Comparison of ENCODE assay signal across 8 mouse cellular contexts in the genomic region with DNA sequence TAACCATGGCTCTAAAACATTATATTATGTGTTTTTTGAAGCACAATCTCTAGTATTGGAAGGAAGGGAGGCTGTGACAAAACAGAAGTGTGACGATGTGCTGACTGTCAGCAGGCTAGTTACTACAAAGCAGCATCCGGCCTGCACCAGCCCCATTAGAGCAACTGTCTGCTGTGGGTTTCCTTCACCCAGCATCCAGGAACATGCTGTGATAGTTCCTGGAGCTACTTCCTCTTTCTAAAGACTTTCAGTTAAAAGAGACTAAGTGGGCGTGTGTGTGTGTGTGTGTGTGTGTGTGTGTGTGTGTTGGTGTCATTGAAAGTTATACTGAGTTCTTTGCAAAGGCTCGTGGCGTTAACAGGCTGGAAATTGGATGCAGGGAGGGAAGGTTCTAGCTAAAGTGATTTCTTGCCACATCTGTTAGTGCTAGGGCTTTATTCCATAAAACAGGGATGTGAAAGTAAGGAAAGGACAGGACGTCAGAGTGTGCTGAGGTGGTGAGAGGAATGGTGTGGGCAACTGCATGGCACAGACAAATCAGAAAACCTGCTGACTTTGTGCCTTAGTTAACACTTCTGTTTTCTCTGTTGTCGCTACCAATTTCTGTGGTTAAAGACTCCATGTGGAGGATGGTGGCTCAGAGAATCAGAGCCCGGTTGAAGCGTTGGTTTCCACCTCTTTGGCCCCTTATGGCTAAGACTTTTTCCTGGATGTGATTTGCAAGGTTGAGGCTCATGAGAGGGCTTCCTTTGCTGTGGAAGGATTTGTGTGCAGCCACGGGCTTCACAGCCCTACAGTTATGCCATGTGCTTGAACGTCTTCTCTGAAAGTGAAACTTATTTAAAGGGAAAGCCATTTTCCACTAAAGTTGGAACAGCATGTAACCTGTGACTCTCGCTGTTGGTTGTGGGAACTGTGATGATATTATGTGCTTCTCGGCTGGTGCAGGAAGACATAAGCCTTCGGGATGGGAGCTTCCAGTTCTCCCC.
DNase-seq lines count a peak whose midpoint lies in the region; ATAC-seq and TF ChIP-seq lines count a peak whose summit lies in the region.

No protein-coding gene starts in this region.

- no peak overlapping the region for H3K27ac ChIP-seq in liver, embryonic 12.5 days
- H3K27ac ChIP-seq in neural tube, embryonic 15.5 days (replicated peaks) = no peak overlapping the region
- H3K27ac ChIP-seq in forebrain, postnatal 0 days (ENCODE audit: low read depth, low read length) = no peak overlapping the region

- H3K4me3 ChIP-seq in liver, embryonic 12.5 days = no peak overlapping the region
- H3K4me3 ChIP-seq in neural tube, embryonic 15.5 days (replicated peaks) = no peak overlapping the region
- H3K4me3 ChIP-seq in forebrain, postnatal 0 days (ENCODE audit: low read depth, low read length) = no peak overlapping the region

- TF ChIP-seq CTCF in forebrain, postnatal 0 days (IDR thresholded peaks at IDR 0.05; ENCODE audit: low read depth) = no peak

- no peaks in the 10 kb centered on the region for H3K4me1 ChIP-seq in liver, embryonic 12.5 days
- peaks cover 8% of the 10 kb centered on the region; the same call in 1 of the 2 replicates for H3K4me1 ChIP-seq in neural tube, embryonic 15.5 days
- no peaks in the 10 kb centered on the region for H3K4me1 ChIP-seq in forebrain, postnatal 0 days (ENCODE audit: insufficient read depth)

- no peaks in the 10 kb centered on the region for H3K36me3 ChIP-seq in liver, embryonic 12.5 days
- H3K36me3 ChIP-seq in neural tube, embryonic 15.5 days = no peaks in the 10 kb centered on the region
- H3K36me3 ChIP-seq in forebrain, postnatal 0 days (ENCODE audit: insufficient read depth) = no peaks in the 10 kb centered on the region

- H3K4me2 ChIP-seq in liver, embryonic 12.5 days = peak overlapping the region; percentile 8
- no peak overlapping the region for H3K4me2 ChIP-seq in neural tube, embryonic 15.5 days
- H3K4me2 ChIP-seq in forebrain, postnatal 0 days (ENCODE audit: low read depth) = no peak overlapping the region

- DNase-seq in left cerebral cortex, adult 11 months (ENCODE audit: low spot score) = peak; percentile 28
- DNase-seq in left cerebral cortex, postnatal 4 days = no peak
- peak; percentile 23 to 30 for DNase-seq in heart, postnatal 10 days
- peak; percentile 5 for DNase-seq in right cerebral cortex, postnatal 25 days
- DNase-seq in forebrain, postnatal 0 days = no peak
- DNase-seq in testis, postnatal 10 days (ENCODE audit: low spot score) = no peak

- H3K27me3 ChIP-seq in liver, embryonic 12.5 days (replicated peaks) = no peaks in the 10 kb centered on the region
- no peaks in the 10 kb centered on the region for H3K27me3 ChIP-seq in neural tube, embryonic 15.5 days (replicated peaks)
- no peaks in the 10 kb centered on the region for H3K27me3 ChIP-seq in forebrain, postnatal 0 days (ENCODE audit: insufficient read depth, low read length)

- H3K9ac ChIP-seq in liver, embryonic 12.5 days = no peak overlapping the region
- H3K9ac ChIP-seq in neural tube, embryonic 15.5 days (replicated peaks) = no peak overlapping the region
- no peak overlapping the region for H3K9ac ChIP-seq in forebrain, postnatal 0 days

- 29% methylated on average over 14 of the region's 14 CpGs for WGBS in liver, embryonic 12.5 days (ENCODE audit: insufficient replicate concordance)
- WGBS in neural tube, embryonic 15.5 days = 77% methylated on average over 14 of the region's 14 CpGs
- whole genome bisulfite sequencing in forebrain, postnatal 0 days = 77% methylated on average over 14 of the region's 14 CpGs

- H3K9me3 ChIP-seq in liver, embryonic 12.5 days (replicated peaks) = no peaks in the 10 kb centered on the region
- no peaks in the 10 kb centered on the region for H3K9me3 ChIP-seq in neural tube, embryonic 15.5 days (replicated peaks)
- no peaks in the 10 kb centered on the region for H3K9me3 ChIP-seq in forebrain, postnatal 0 days (ENCODE audit: low read length)

- intact Hi-C loops in left cerebral cortex, postnatal 4 days (cut with DNase I) = no loop called here
- intact Hi-C loops in heart, postnatal 10 days (cut with DNase I) = no loop called here

- ATAC-seq in liver, embryonic 12.5 days = peak; percentile 24; the same call in 1 of the 2 replicates
- no peak for ATAC-seq in neural tube, embryonic 15.5 days (ENCODE audit: low FRiP score)
- ATAC-seq in forebrain, postnatal 0 days = no peak

Comparison
In these comparisons a context has a peak if more than half of its experiments do, and no peak if none do; other contexts are left out.
1. DNase-seq: peak in left cerebral cortex, adult 11 months (single experiment), heart, postnatal 10 days (2 of 2) and right cerebral cortex, postnatal 25 days (single experiment); none in left cerebral cortex, postnatal 4 days (single experiment), forebrain, postnatal 0 days (single experiment) and testis, postnatal 10 days (single experiment).